Mouse (Mus musculus) forebrain, embryonic 13.5 days (tissue): ENCODE results near the gene Krtap26-1. TPM values are rescaled to one million over a fixed set of nuclear protein-coding genes. Genes with fewer than 3 reads are reported as not detected.

Source experiments
- ATAC-seq: fragments of 200-750 bp; cut with Nextera tagmentation; 2 replicates; pipeline ENCODE4 v1.8.0; 2017
- H3K27ac ChIP-seq: fragments of 300-500 bp; sonication (generic); 2 replicates; pipeline ENCODE4 v1.5.1; 2015; ENCODE audit warnings: inconsistent platforms, mild to moderate bottlenecking, moderate library complexity
- H3K27me3 ChIP-seq: fragments of 300-500 bp; sonication (generic); 2 replicates; pipeline ENCODE4 v1.6.1; 2015; ENCODE audit warnings: mild to moderate bottlenecking, inconsistent platforms
- H3K36me3 ChIP-seq: fragments of 300-500 bp; sonication (generic); 2 replicates; pipeline ENCODE4 v1.6.1; 2015; ENCODE audit warnings: mild to moderate bottlenecking, inconsistent platforms; ENCODE audit not compliant: poor library complexity, severe bottlenecking
- H3K4me1 ChIP-seq: fragments of 300-500 bp; sonication (generic); 2 replicates; pipeline ENCODE4 v1.6.1; 2015; ENCODE audit warnings: inconsistent platforms
- H3K4me2 ChIP-seq: fragments of 300-500 bp; sonication (generic); 2 replicates; pipeline ENCODE4 v1.6.1; 2015; ENCODE audit warnings: inconsistent platforms, mild to moderate bottlenecking, moderate library complexity
- H3K4me3 ChIP-seq: fragments of 300-500 bp; sonication (generic); 2 replicates; pipeline ENCODE4 v1.5.1; 2015; ENCODE audit warnings: mild to moderate bottlenecking, inconsistent platforms
- H3K9ac ChIP-seq: fragments of 300-500 bp; sonication (generic); 2 replicates; pipeline ENCODE4 v1.6.1; 2015; ENCODE audit warnings: mild to moderate bottlenecking, inconsistent platforms
- H3K9me3 ChIP-seq: fragments of 300-500 bp; sonication (generic); replicated peaks from 2 replicates; pipeline ENCODE4 v1.6.1; 2016; ENCODE audit warnings: inconsistent platforms
- WGBS: fragments of 180-500 bp; shearing (Covaris S2); methylation state at CpG from one replicate; pipeline ENCODE4 v1.1.7; 2015; 5-methylcytosine and 5-hydroxymethylcytosine counted together
- polyA plus RNA-seq: library from polyadenylated mRNA; unstranded; fragments of >200 nt; fragmentation: Nextera tagmentation; extraction: Ambion mirVana; gene quantifications from 2 replicates; pipeline ENCODE4 v1.2.1, GENCODE M21; 2015

The Krtap26-1 gene
- polyA plus RNA-seq, 1 experiment from 2014 or later = not detected

DNA sequence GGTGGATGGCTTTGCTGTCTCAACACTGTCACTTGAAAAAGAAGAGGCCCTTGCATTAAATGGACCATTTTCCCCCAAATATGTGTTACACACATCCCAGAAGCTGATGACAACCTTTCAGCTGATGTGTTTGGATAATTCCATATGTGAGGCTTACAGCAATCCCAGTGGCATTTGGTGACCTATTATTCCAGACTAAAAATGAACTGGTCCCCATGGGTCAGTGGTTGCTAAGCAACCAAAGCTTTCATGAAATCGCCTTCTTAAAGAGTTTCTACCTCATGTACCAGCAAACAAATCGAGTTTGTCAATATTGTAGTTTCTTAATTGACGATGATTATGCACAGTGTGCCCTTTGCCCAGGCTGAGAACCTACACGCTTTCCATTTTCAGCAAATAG lies 34.9 kb downstream of the Krtap26-1 start:
- Histone ChIP-seq H3K4me2 (no peak overlapping the region), H3K4me3 (no peak overlapping the region), H3K9ac (no peak overlapping the region), H3K27me3 (no peaks in the 10 kb centered on the region), H3K27ac (no peak overlapping the region), H3K36me3 (no peaks in the 10 kb centered on the region), H3K4me1 (no peaks in the 10 kb centered on the region), H3K9me3 (no peaks in the 10 kb centered on the region)
- 65% methylated on average over 4 of the region's 4 CpGs for WGBS
- ATAC-seq = no peak

DNA sequence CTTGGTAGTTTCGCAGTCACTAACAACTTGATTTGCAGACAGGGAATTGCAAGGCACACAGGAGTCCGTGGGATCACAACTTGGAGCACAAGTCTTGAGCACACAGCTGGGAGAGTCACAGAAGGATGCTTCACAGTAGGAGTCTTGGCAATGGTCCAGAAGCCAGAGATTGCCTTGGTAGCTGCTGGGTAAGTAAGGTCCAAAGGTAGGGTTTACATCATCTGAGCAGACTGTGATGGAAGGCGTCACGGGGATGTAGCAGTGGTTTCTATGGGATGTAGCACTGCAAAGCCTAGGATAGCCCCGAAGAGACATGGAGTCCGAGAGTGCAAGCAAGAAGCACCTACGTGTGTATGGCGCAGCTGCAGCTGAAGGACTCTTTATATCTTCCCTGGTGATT lies 35.7 kb downstream of the Krtap26-1 start, which contains the start of gene Krtap24-1:
Gene Krtap24-1 (minus strand): TSS at position 358 of the 400 bp plus-strand sequence.
- WGBS = 94% methylated on average over 8 of the region's 8 CpGs
- Histone ChIP-seq H3K4me3 (no peak within 1 kb of the TSS), H3K36me3 (no peaks in the 10 kb centered on the region), H3K27ac (no peak within 1 kb of the TSS), H3K27me3 (no peaks in the 10 kb centered on the region), H3K9me3 (no peaks in the 10 kb centered on the region), H3K4me1 (no peaks in the 10 kb centered on the region), H3K9ac (no peak within 1 kb of the TSS), H3K4me2 (no peak within 1 kb of the TSS)
- ATAC-seq = no peak

DNA sequence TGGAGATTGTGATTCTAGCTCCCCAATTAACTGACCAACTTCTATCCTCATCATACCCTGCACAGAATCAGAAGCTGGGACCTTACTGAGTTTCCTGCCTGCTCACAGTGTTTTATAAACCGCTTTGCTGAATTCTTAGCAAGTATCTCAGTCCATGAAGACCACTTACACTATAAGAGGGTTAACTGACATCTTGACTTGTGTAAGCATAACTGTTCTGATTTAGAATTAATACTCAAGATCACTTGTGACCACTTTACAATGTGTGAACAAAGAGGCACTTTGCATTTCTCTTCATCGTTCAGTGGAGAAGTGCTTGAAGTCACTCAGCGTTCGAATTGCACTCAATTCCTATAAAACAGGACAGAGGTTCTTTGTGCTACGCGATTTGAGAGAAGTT lies 43.0 kb downstream of the Krtap26-1 start:
- Histone ChIP-seq H3K36me3 (no peaks in the 10 kb centered on the region), H3K4me1 (no peaks in the 10 kb centered on the region), H3K27me3 (no peaks in the 10 kb centered on the region), H3K4me2 (no peak overlapping the region), H3K9ac (no peak overlapping the region), H3K4me3 (no peak overlapping the region), H3K9me3 (no peaks in the 10 kb centered on the region), H3K27ac (no peak overlapping the region)
- ATAC-seq = no peak
- WGBS = 72% methylated on average over 6 of the region's 6 CpGs

DNA sequence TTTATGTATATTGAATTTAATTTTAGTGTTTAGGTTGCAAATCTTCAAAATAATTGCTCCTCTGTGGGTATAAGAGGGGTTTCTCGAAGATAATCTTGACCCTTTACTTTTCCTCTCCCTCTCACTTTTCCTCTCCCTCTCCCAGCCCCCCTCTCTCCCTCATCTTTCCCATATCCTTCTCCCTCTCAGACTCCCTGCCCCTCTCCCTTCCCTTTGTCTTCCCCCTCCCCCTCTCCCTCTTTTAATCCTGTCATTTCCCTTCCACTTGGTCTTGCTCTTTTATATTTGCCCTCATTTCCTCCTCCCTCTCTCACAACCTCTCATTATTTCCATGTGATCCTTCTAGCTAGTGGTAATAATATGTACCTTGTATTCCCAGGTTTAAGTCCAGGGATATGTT lies 45.1 kb downstream of the Krtap26-1 start:
- H3K4me2 ChIP-seq = no peak overlapping the region
- H3K4me1 ChIP-seq = no peaks in the 10 kb centered on the region
- H3K36me3 ChIP-seq = no peaks in the 10 kb centered on the region
- 16% methylated on average over 1 of the region's 1 CpGs for WGBS
- no peak for ATAC-seq
- H3K27me3 ChIP-seq = no peaks in the 10 kb centered on the region
- no peaks in the 10 kb centered on the region for H3K9me3 ChIP-seq
- H3K4me3 ChIP-seq = no peak overlapping the region
- no peak overlapping the region for H3K9ac ChIP-seq
- no peak overlapping the region for H3K27ac ChIP-seq

DNA sequence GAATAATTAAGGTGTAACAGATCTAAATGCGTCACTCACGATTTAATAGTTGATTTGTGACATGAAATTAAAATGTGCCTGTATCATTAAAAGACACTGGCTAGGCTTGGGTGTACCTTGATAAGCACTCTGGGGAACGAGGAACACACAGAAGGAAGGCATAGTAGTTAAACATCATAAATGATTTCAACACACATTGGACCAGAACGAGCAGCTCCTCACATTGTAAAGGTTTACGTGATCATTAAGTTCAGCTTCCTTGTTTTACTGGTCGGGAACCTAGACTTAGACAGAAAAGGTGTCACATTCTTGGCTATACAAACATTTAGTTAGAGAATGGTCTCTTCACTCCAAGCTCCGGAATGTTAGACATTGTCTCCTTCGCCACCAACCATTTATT lies 47.3 kb downstream of the Krtap26-1 start:
- 87% methylated on average over 8 of the region's 8 CpGs for WGBS
- ATAC-seq = no peak

DNA sequence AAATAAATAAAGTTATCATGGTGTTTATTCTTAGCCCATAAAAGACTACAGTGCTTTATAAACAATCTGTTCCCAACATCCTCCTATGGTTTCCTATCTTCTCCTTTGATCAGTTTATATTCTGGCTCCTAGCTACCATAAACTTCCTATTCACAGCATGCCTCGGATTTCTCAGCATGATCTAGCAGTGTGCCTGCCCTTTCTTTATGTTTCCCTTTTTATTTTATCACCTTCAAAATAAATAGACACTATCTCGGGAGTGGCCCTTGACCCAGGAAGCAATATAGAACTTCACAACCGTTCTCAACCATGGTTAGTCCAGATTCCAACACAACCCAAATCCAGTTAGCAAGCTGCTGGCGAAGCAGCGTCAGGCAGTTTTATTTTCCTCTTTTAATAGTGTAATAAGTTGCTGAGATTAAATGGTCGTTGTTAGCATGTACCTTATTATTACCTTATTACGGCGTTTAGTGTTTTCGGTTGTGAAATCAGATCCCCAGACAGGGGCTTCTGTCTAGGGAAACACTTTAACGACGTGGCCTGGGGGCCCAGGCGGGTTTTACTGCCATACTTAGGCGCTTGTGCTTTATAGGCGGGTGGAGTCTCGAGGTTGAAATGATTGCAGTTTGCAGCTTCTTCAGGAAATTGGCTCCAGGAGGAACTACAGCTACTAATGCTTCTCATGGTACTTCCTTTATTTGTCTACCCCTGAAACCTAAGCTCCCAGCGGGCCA lies 47.9 kb downstream of the Krtap26-1 start:
- ATAC-seq = no peak
- no peak overlapping the region for H3K9ac ChIP-seq
- H3K4me2 ChIP-seq = no peak overlapping the region
- H3K9me3 ChIP-seq = no peaks in the 10 kb centered on the region
- no peak overlapping the region for H3K27ac ChIP-seq
- H3K4me1 ChIP-seq = no peaks in the 10 kb centered on the region
- H3K36me3 ChIP-seq = no peaks in the 10 kb centered on the region
- WGBS = 60% methylated on average over 16 of the region's 16 CpGs
- no peaks in the 10 kb centered on the region for H3K27me3 ChIP-seq
- H3K4me3 ChIP-seq = no peak overlapping the region

More for the DNA sequence above, 47.3 kb downstream of the Krtap26-1 start:
- no peak overlapping the region for H3K9ac ChIP-seq
- H3K9me3 ChIP-seq = no peaks in the 10 kb centered on the region
- H3K4me2 ChIP-seq = no peak overlapping the region
- H3K36me3 ChIP-seq = no peaks in the 10 kb centered on the region
- no peaks in the 10 kb centered on the region for H3K4me1 ChIP-seq
- H3K4me3 ChIP-seq = no peak overlapping the region
- no peak overlapping the region for H3K27ac ChIP-seq
- no peaks in the 10 kb centered on the region for H3K27me3 ChIP-seq

Other genes starting within 250 kb of the Krtap26-1 start
- not detected in 2 replicates for gene Cldn17, start 140.8 kb downstream of the Krtap26-1 start, polyA plus RNA-seq
- gene Cldn8, start 84.6 kb downstream of the Krtap26-1 start, polyA plus RNA-seq = not detected in 2 replicates
- not detected in 2 replicates for gene Krtap24-1, start 35.5 kb downstream of the Krtap26-1 start, polyA plus RNA-seq
- gene 2310079G19Rik, start 20.1 kb downstream of the Krtap26-1 start, polyA plus RNA-seq = not detected in 2 replicates
- gene Krtap27-1, start 23.9 kb upstream of the Krtap26-1 start, polyA plus RNA-seq = not detected in 2 replicates
- not detected in 2 replicates for gene 2310061N02Rik, start 60.2 kb upstream of the Krtap26-1 start, polyA plus RNA-seq
- gene Krtap13-1, start 81.1 kb upstream of the Krtap26-1 start, polyA plus RNA-seq = not detected in 2 replicates
- not detected in 2 replicates for gene Krtap13, start 103.8 kb upstream of the Krtap26-1 start, polyA plus RNA-seq
- not detected in 2 replicates for gene 2310034C09Rik, start 111.1 kb upstream of the Krtap26-1 start, polyA plus RNA-seq
- not detected in 2 replicates for gene 2310057N15Rik, start 126.4 kb upstream of the Krtap26-1 start, polyA plus RNA-seq
- gene Gm5965, start 130.1 kb upstream of the Krtap26-1 start, polyA plus RNA-seq = not detected in 2 replicates
- gene Gm20741, start 164.4 kb upstream of the Krtap26-1 start, polyA plus RNA-seq = not detected in 2 replicates
- not detected in 2 replicates for gene Krtap15, start 172.4 kb upstream of the Krtap26-1 start, polyA plus RNA-seq
- not detected in 2 replicates for gene Krtap14, start 178.3 kb upstream of the Krtap26-1 start, polyA plus RNA-seq
- gene Krtap19-1, start 221.6 kb upstream of the Krtap26-1 start, polyA plus RNA-seq = not detected in 2 replicates
- gene Krtap19-2, start 226.5 kb upstream of the Krtap26-1 start, polyA plus RNA-seq = not detected in 2 replicates
- gene Krtap19-3, start 230.2 kb upstream of the Krtap26-1 start, polyA plus RNA-seq = not detected in 2 replicates
- not detected in 2 replicates for gene Krtap19-4, start 237.3 kb upstream of the Krtap26-1 start, polyA plus RNA-seq
- not detected in 2 replicates for gene Krtap19-5, start 248.7 kb upstream of the Krtap26-1 start, polyA plus RNA-seq